Mouse (Mus musculus) heart, adult 2 months (tissue): ENCODE results near the gene Tk1.

Experiments
- CTCF ChIP-seq: fragments of 200-600 bp; IDR thresholded peaks from 2 replicates; pipeline ENCODE4 v1.8.1; 2022; ENCODE audit warnings: antibody characterized with exemption, mild to moderate bottlenecking, moderate library complexity
- EP300 ChIP-seq: fragments of 200-500 bp; IDR thresholded peaks from 2 replicates; pipeline ENCODE4 v1.6.1; 2011; ENCODE audit warnings: low read depth, low read length, control low read depth; ENCODE audit not compliant: insufficient read depth
- POLR2A ChIP-seq: fragments of 200-500 bp; IDR thresholded peaks from 2 replicates; pipeline ENCODE4 v1.6.1; 2011; ENCODE audit warnings: mild to moderate bottlenecking, low read depth, low read length, control low read depth; ENCODE audit not compliant: insufficient read depth

- TF ChIP-seq CTCF (no peak), EP300 (no peak), POLR2A (no peak)
These were observed 13.1 kb upstream of the Tk1 start for GRCm38 (mm10) chr11:117839021-117839420.
